Mouse (Mus musculus) urinary bladder, postnatal 25 days (tissue): Measurements from ENCODE around the gene Hal.

Source experiments
- DNase-seq: peaks from one replicate; pipeline ENCODE4 v3.0.0; 2022; ENCODE audit warnings: low spot score

Hal gene

DNA sequence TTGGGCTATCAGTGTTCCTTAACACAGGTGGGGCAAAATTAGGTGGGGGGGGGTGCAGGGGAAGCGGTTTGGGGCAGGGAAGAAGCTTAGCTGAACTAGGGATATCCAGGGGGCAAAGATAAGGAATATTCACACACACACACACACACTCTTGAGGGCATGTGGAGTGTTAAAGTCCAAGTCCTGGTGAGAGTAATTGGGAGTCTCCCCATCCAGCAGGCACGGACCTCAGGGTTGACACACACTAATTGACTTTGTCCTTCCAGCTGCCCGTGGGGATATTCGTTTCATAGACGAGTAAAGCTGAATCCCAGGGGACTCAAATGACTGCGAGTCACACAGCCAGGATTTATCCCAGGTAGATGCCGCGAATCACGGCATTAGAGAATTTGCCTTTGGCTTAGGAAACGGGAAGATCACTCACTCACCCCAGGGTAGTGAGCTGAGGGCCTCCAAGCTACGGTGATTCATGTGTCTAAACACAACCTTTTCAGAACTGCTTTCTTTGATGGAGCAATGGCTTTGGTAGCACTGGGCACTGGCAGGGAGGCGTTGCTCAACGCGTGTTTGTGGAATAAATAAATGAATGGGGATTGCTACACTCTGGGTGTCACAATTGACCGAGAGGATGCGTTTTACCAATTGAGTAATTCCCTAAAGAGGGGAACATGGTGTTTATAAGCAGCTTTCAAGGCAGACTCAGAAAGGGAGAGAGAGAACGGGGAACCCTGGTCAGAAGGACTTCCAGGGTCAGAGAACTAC is at the start of gene Hal:
TSS of gene Hal (plus strand) at position 703 of the 762 bp plus-strand sequence.
- no peak for DNase-seq

DNA sequence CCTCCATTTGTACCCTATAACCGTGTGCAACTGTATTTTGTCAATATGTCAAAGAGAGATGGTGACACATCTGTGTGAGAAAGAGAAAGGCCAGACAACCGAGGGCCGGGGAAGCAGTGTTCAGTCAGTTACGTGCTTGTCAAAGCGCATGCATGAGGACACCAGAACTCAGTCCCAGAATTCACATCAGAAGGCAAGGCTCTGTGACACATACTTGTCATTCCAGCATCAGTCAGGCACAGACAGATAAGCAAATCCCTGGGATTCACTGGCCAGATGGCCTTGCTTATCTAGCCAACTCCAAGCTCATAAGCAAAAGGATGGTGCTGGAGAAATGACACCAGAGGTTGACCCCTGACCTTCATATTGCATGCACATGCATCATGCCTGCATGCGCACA is 47.1 kb upstream of the Hal start:
- no peak for DNase-seq

DNA sequence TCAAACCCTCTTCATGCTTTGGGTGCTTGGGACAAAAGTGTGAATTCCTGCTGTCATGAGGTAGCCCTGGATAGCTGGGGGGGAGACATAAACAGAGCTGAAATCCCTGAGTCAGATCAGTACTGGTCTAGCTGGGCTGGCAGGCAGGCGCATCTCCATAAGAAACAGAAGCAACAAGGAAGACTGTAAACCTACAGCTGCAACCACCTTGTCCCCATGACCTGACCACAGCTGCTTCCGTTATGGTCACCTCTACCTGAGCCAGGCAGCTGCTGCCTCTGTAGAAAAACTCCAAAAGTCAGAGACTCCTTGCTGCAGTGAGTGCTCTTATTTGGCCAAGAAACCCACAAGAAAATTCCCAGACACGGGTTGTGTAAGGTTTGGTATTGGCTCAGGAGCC is 46.4 kb upstream of the Hal start:
- no peak for DNase-seq

DNA sequence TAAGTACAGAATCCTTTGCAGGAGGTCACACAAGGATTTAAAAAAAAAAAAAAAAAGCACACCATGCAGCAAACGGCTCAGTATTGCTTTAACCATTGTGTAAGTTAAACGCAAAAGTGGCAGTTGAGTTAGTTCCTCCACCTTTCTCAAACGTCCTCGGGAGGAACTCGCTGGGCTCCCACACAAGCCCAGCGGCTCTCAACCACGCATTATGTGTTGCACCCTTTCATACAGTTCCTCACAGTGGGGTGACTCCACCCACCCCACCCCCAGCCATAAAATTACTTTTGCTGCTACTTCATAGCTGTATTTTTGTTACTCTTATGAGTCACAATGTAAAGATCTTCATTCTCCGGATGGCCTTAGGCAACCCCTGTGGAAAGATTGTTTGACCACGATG is 44.2 kb upstream of the Hal start:
- no peak for DNase-seq

DNA sequence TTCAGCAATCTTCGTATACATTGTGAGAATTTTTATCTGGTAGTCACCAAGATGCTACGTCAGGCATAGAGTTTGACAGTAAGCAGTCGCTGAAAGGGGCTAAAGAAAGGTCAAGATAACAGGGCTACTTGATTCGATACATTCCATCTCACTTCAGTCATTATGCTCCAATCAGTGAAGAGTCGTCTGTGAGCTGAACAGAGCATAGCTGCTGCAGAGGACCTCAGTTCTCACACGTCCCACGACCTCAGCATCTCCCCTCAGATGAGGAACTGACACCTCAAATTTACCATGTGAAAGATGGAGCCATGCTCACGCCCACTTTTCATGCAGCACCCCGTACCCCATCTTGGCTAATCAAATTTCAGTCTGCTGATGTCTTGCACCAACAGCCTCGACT is 41.2 kb upstream of the Hal start:
- DNase-seq: no peak

DNA sequence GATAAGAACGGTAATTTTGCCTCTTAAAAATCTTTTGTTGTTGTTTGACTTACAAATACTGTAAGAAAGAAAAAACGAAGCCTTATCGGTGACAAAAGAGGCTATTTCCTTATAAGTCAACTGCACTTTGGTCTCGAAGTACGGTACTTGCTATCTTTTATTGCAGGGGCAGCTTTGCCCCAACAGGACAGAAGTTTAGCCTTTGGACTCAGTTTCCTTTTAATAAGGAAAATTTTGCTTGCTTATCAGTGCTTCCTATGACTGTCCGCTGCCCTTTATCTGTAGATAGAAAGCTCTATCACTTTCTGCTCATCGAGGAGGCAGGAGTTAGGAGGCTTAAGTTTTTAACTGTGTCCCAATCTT is 33.9 kb upstream of the Hal start:
- no peak for DNase-seq

DNA sequence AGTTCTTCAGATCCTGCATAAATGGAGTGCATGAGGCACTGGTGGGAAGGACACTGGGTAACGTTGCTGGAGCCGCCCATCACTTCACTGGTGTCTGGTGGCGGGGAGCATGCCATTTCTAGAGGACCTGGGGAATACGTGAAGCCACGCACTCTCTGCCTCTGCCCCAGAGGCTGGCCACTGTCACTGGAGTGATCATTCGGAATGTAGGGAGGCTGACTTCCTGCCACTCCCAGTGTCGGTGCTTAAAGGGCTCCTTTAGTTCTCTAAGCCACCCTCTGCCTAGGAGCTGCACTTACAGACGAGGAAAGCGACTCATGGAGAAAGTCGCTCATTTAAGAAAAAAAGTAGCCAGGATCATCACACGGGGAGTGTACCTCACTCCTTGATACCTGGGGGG is 28.5 kb upstream of the Hal start:
- DNase-seq: no peak

DNA sequence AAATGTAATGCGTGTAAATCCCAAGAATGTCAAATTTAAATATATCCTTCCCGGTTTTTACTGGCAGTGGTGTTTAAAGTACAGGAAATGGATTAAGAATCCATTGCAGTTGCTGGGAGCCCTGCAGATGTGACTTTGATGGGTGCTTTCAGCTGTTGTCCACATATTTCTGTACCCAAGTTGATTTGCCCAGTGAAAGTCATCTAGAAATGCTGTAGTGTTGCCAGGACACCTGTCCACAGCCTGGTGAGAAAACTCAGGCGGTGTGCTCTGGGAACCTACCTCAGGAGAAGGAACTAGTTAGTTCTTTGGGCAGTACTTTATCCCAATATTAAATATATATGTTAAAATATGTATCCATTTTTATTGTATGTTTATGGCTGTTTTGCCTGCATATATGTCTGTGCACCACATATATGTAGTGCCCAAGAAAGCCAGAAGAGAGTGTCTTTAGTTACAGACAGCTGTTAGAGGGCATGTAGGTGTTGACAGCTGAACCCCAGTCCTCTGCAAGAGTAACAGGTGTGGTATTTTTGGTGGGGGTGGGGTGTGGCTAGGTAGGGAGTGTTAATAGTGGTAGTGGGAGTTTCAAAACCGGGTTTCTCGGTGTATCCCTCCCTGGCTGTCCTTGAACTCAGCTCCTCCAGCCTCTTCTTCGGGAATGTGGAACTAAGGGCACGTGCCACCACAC is 25.7 kb upstream of the Hal start:
- DNase-seq: no peak

DNA sequence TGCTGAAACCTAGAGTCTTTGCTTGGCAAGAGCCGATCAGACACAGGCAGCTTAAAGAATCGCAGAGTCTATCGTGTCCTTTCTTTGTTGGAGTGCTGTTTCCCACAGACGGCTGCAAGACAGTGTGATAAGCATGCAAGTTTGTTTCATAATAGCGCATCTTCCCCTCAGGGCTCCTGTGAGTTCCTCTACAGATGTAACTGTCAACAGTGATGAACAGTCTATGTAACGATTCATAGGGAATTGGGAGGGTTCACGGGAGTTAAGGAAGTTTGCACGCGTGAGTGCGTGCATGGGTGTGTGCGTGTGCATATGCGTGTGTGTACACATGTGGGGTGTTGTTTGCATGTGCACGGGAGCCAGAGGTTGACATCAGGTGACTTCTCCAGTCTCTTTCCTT is 25.0 kb upstream of the Hal start:
- DNase-seq: no peak

DNA sequence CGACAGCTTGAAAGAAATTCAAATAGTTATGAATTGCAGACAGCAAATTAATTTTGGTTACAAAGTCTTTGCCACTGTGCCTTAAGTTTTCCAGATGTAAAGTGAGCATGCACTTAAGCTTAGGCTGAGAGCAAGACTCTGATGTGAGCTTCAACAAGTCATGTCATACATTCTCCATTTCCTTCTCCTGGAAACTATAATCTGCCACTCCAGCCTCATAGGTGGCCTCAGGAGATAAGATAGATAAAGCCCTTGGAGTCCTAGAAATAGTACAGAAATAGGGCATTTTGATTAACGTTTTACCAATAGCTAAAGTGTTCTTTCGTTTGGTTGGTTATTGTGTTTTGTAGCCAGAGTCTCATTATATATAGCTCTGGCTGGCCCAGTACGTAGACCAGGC is 21.3 kb upstream of the Hal start:
- no peak for DNase-seq

DNA sequence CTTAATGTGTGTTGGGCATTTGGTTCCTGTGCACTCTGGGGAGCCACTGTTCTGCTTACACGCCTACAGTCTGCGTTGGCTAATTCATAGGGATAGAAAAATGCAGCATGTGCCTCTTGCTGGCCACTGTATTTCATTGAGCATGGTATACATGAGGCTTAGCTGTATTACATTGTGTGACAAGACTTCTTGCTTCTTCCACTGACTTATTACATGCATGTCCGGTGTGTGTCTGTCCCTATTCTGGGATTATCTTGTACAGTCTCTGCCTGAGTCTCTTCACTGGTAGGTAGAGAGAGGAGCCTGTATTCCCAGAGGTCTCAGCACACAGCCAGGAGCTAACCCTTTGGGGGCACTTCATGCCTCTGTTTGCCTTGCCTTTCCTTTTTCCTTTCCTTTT is 20.8 kb upstream of the Hal start:
- no peak for DNase-seq

DNA sequence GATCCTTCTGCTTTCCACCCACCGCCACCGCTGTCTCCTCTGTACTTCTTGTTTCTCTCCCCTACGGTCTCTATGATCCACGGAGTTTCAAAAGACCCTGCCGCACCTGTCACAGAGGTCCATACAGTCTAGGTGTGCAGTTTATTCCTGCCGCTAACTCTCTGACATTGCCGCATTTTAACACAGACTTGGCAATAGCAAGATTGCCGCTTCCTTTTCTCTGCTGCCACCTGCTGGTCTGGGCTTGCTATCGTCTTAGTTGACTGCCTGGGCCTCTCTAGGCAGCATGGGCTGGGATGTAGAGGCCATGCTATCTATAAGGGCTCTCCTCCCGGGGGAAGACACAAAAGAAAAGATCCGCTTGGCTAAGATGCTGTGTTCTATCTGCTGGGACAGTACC is 17.2 kb upstream of the Hal start:
- DNase-seq: peak; percentile 90

DNA sequence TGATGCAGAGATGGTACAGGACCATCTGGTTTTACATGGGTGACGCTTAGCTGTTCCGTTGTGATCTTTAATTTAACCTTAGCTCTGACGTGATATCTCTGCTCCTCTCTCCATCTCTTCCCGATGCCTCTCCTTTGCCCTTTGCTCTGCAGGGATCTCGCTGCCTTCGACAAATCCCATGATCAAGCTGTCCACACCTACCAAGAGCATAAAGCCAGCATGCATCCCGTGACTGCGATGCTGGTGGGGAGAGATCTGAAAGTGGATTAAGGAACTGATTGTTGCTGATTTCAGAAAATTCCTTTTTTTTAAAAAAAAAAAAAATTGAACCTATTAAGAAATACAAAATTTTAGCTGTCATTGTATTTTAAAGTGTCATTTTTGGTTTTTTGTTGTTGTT is 4.1 kb upstream of the Hal start:
- no peak for DNase-seq

DNA sequence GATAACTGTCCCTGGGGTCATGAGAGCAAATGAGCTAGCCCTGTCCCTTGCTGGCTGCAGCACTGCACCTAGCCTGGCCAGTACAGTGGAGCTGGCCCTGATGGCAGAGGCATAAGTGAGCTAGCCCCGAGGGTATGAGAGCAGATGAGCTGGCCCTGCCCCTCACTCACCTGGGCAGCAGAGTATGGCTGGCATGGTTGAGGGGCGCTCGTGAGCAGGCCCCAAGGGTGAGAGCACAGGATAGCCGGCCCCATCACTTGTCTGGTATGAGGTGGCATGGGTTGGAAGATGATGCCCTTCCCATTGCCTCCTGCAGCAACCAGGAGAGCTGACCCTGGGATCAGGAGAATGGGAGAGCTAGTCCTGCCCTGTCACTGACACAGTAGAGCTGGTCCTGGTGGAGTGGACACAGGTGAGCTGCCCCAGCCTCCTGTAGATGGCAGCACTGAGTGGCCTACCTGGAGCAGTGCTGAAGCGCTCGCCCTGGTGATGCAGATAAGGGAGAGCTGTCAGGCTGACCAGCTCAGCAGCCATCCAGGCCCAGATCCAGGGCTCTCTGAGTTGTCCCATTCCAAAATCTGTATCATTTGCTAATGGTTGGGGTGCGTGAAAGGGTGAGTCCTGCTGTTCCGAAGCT is 3.4 kb upstream of the Hal start:
- DNase-seq: peak; percentile 64

DNA sequence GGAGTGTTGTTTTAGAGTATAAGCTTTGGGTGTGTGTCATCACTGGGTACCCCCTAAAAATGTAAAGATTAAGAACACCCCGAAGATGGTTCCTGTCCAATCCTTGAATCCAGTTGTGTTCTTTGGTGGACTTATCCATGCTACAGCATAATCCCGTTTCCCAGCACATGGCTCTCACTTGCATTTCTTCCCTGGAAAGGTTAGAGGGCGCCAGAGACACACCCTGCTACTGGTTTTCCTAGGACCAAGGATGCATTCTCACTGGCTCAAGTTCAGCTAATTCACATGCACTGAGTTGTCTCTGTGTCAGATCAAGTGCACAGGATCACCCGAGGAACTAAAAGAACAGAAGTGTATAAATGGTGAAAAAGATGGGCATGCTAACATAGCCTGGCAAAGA is 1.9 kb upstream of the Hal start:
- no peak for DNase-seq

DNA sequence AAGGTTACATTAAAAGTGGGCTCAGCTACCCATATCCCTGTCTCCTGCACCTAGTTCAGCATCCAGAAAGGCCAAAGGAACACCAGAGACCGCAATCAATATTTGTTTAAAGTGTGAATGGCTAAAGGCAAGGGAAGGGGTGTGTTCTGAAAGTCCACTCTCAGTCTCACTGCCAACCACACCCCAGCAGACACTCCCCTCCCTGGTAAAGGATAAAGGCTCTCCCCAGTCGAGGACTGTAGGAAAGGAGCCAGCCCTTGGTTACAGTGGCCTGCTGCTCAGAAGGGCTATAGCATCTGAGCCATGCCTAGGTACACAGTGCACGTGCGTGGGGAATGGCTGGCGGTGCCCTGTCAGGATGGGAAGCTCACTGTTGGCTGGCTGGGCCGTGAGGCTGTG is 259 bp downstream of the Hal start:
- DNase-seq: no peak

DNA sequence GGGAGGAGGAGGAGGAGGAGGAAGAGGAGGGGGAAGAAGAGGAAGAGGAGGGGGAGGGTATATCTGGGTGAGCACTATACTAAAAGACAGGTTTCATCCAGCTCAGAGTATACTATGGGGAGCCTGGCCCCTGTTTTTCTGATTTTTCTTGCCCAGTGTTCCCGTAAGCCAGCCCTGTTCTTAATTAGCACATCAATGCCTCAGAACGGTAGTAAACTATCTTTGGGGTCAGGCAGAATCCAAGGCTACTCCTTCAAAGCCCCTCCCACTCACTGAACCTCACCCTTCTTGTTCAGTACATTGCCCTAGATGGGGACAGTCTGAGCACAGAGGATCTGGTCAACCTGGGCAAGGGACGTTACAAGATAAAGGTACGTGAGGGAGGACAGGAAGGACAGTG is 1.9 kb downstream of the Hal start:
- DNase-seq: no peak

DNA sequence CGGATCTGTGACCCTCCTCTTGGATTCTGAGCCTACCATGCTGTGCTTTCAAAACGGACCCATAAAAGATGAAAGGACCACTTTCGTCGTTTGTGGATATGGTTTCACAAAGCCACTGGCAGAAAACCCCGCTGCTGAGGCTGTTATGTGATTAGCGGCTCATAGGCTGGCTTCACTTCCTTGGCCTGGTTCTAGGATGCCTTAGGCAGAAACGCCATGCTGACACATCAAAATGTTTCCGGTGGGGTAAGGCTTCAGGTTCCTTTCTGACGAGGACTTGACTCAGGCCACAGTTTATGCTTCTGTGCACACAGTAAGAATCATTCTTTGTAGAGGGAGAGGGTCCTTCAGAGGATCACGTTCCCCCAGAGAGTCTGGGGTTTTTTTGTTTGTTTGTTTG is 12.3 kb downstream of the Hal start:
- no peak for DNase-seq

DNA sequence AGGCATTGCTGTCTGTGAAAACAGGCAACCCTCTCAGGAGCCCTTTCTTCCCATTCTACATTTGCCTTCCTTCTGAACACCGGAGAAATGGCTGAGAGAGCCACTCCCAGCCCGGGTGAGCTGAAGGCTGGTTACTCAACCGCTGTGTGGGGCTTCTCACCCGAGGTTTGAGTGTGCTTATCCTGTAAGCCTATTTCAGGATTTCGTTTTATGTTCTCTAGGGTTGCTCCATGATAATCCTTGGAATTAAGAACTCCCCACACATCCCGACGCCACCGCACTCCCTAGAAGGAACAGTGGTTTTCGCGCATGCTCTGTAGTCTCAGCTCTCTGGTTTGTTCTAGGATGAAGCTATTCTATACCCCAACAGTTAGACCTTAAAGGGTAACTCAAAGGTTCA is 12.8 kb downstream of the Hal start:
- DNase-seq: no peak

DNA sequence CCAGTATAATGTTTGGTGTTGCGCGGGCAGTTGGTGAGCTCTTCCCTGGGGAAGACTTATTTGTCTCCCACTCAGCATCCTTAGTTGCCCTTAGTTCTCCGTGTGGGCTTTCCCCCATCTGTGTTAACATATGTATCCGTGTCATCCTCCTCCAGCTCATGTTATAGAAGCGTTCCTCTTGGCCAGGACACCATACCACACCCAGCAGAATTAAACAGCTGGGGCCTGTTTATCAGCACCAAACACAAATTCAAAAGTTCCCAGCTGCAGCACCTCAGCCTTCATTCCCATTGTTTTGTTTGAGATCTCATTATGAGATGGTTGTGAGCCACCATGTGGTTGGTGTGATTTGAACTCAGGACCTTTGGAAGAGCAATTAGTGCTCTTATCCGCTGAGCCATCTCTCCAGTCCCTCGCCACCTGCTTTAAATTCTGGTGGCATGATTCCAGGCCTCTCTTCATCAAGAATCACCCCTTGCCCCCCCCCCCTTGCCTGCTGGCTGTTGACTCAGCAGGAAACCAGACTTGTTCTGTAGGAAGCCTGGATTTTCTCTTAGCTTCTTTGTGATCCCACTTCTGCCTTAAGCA is 19.9 kb downstream of the Hal start:
- DNase-seq: no peak

DNA sequence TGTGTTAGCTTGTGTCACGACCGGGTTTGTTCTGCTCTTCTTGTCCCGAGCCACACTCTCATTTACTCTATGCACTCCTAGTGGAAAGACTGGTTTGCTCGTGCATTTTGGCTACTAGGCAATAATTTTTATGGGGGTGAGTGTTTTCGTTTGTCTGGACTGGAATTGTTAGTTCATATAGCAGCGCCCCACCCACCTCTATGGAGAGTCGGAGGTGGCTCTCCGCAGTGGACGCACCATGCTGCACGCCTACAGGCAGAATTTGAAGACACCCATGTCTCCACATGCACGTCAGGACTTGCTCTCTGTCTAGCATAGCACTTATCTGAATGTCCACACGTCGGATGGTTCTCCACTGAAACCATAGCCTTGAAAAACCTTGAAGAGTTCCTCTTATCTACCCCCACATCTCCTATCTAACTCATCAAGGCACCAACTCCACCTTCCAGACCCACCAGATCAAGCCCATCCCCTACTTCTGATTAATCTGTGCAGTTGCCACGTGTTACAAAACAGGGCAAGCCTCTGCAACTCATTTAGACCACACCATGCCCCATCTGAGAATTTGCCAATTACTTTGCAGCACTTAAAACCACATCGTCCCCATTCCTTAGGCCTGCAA is 21.1 kb downstream of the Hal start:
- no peak for DNase-seq

DNA sequence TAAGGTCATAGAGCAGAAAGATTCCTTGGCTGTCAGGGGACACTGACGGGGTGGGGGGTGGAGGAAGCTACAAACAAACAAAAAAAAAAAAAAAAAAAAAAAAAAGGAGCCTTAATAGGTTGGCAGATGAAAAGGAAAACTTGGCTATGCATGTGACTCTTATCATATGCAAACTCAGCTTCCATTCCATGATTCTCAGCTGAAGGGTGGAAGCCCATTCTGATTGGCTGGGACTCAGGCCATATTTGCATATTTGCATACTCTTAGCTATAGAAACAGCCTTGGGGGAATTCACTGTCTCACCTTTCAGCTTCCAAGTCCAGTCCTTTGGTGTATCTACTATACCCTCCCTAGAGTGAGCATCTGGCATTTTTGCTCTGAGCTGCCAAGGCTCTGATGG is 26.9 kb downstream of the Hal start:
- DNase-seq: no peak

DNA sequence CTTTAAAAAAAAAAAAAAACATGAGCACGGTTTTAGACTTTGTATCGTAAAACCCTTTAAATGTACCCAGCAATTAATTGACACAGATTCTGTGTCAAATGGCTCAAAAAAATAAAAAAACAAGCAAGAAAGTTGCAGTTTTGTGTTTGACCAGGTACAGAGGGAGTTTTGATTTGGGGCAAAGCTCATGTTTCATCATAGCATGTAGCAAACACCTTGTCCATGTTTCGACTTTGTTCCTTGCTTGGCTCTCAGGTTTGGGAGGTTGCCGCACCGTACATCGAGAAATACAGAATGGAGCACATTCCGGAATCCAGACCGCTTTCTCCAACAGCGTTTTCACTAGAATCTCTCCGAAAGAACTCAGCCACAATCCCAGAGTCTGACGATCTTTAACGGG is 27.4 kb downstream of the Hal start:
- no peak for DNase-seq
